Mouse (Mus musculus): ENCODE measurements at regions not wholly inside any gene's neighbourhood (a gene's known extent, or its start where the extent isn't known, plus 50 kb on each side); places are given as distances from the start of the nearest gene placed in this dataset.

GRCm38 (mm10) chr7:75923951-75924467 is 75.9 kb downstream of the Klhl25 start:
- no peak for DNase-seq
- intact Hi-C loops (cut with DNase I): loop anchor here (5.0 kb wide), 1 partner anchor 1013 kb away; no protein-coding TSS in a partner anchor

- DNase-seq: no peak
- intact Hi-C loops (cut with DNase I): no loop called here
These were observed 79.4 kb downstream of the Klhl25 start for GRCm38 (mm10) chr7:75927537-75927936.

- DNase-seq: no peak
- intact Hi-C loops (cut with DNase I): no loop called here
These were observed 95.7 kb downstream of the Klhl25 start for GRCm38 (mm10) chr7:75943844-75944243.

- intact Hi-C loops (cut with DNase I): no loop called here
- DNase-seq: no peak
These were observed 107.6 kb downstream of the Klhl25 start for GRCm38 (mm10) chr7:75955671-75956070.

GRCm38 (mm10) chr7:75957366-75957765 is 109.3 kb downstream of the Klhl25 start:
- DNase-seq: no peak
- intact Hi-C loops (cut with DNase I): no loop called here

- intact Hi-C loops (cut with DNase I): no loop called here
- no peak for DNase-seq
These were observed 112.0 kb downstream of the Klhl25 start for GRCm38 (mm10) chr7:75959903-75960620.

GRCm38 (mm10) chr7:75968177-75968576 is 120.1 kb downstream of the Klhl25 start:
- intact Hi-C loops (cut with DNase I): no loop called here
- no peak for DNase-seq

GRCm38 (mm10) chr7:75970914-75971313 is 122.8 kb downstream of the Klhl25 start:
- intact Hi-C loops (cut with DNase I): no loop called here

GRCm38 (mm10) chr7:75971706-75972105 is 123.6 kb downstream of the Klhl25 start:
- intact Hi-C loops (cut with DNase I): no loop called here
- DNase-seq: no peak

More at GRCm38 (mm10) chr7:75970914-75971313, 122.8 kb downstream of the Klhl25 start:
- DNase-seq: no peak

- intact Hi-C loops (cut with DNase I): no loop called here
- DNase-seq: no peak
These were observed 133.4 kb downstream of the Klhl25 start for GRCm38 (mm10) chr7:75981560-75981959.

- intact Hi-C loops (cut with DNase I): no loop called here
- DNase-seq: no peak
These were observed 135.1 kb downstream of the Klhl25 start for GRCm38 (mm10) chr7:75983029-75983808.

- DNase-seq: no peak
- intact Hi-C loops (cut with DNase I): no loop called here
These were observed 135.7 kb downstream of the Klhl25 start for GRCm38 (mm10) chr7:75983809-75984171.

- DNase-seq: no peak
- intact Hi-C loops (cut with DNase I): no loop called here
These were observed 150.7 kb downstream of the Klhl25 start for GRCm38 (mm10) chr7:75998853-75999252.

GRCm38 (mm10) chr7:75999324-75999907 is 151.3 kb downstream of the Klhl25 start:
- DNase-seq: no peak
- intact Hi-C loops (cut with DNase I): no loop called here

GRCm38 (mm10) chr7:76001012-76001411 is 152.9 kb downstream of the Klhl25 start:
- DNase-seq: no peak
- intact Hi-C loops (cut with DNase I): no loop called here

- no peak for DNase-seq
These were observed 160.1 kb downstream of the Klhl25 start for GRCm38 (mm10) chr7:76008226-76008625.

GRCm38 (mm10) chr7:76047743-76048142 is 181.9 kb upstream of the Agbl1 start:
- intact Hi-C loops (cut with DNase I): no loop called here
- DNase-seq: no peak

More at GRCm38 (mm10) chr7:76008226-76008625, 160.1 kb downstream of the Klhl25 start:
- intact Hi-C loops (cut with DNase I): no loop called here

- intact Hi-C loops (cut with DNase I): no loop called here
These were observed 180.3 kb upstream of the Agbl1 start for GRCm38 (mm10) chr7:76049342-76049741.

GRCm38 (mm10) chr7:76053843-76054242 is 175.8 kb upstream of the Agbl1 start:
- intact Hi-C loops (cut with DNase I): no loop called here

More at GRCm38 (mm10) chr7:76049342-76049741, 180.3 kb upstream of the Agbl1 start:
- DNase-seq: no peak

GRCm38 (mm10) chr7:76099149-76099548 is 130.5 kb upstream of the Agbl1 start:
- intact Hi-C loops (cut with DNase I): no loop called here
- DNase-seq: no peak

More at GRCm38 (mm10) chr7:76053843-76054242, 175.8 kb upstream of the Agbl1 start:
- no peak for DNase-seq

GRCm38 (mm10) chr7:76121242-76121844 is 108.3 kb upstream of the Agbl1 start:
- intact Hi-C loops (cut with DNase I): no loop called here
- DNase-seq: no peak
